Mouse (Mus musculus) ES-Bruce4 (cell line): ENCODE results near the gene Eea1.

Source experiments
- CTCF ChIP-seq: IDR thresholded peaks from one replicate; pipeline ENCODE4 v1.8.1; 2011; ENCODE audit warnings: low read depth, low read length
- EP300 ChIP-seq: IDR thresholded peaks from 2 replicates; pipeline ENCODE4 v1.6.1; 2011; ENCODE audit warnings: low read depth, low read length; ENCODE audit not compliant: insufficient read depth
- POLR2A ChIP-seq: IDR thresholded peaks from one replicate; pipeline ENCODE4 v1.8.1; 2011; ENCODE audit warnings: low read length; ENCODE audit not compliant: insufficient read depth

- TF ChIP-seq CTCF (no peak), EP300 (no peak), POLR2A (no peak)
Measured at GRCm38 (mm10) chr10:95914434-95915174, 25.8 kb upstream of the Eea1 start.
